Mouse (Mus musculus) megakaryocyte-erythroid progenitor cell, adult 5 weeks (primary cell): ENCODE data around the gene Ksr2. TPM values are rescaled to one million over a fixed set of nuclear protein-coding genes. Genes with fewer than 3 reads are reported as not detected.

Source experiments
- polyA plus RNA-seq: library from polyadenylated mRNA; stranded (reverse); fragments of >175 nt; gene quantifications from 2 replicates; pipeline ENCODE4 v1.2.3, GENCODE M21; 2012

Ksr2 gene
- polyA plus RNA-seq: 0.44 and 0.74 TPM in 2 replicates

DNA sequence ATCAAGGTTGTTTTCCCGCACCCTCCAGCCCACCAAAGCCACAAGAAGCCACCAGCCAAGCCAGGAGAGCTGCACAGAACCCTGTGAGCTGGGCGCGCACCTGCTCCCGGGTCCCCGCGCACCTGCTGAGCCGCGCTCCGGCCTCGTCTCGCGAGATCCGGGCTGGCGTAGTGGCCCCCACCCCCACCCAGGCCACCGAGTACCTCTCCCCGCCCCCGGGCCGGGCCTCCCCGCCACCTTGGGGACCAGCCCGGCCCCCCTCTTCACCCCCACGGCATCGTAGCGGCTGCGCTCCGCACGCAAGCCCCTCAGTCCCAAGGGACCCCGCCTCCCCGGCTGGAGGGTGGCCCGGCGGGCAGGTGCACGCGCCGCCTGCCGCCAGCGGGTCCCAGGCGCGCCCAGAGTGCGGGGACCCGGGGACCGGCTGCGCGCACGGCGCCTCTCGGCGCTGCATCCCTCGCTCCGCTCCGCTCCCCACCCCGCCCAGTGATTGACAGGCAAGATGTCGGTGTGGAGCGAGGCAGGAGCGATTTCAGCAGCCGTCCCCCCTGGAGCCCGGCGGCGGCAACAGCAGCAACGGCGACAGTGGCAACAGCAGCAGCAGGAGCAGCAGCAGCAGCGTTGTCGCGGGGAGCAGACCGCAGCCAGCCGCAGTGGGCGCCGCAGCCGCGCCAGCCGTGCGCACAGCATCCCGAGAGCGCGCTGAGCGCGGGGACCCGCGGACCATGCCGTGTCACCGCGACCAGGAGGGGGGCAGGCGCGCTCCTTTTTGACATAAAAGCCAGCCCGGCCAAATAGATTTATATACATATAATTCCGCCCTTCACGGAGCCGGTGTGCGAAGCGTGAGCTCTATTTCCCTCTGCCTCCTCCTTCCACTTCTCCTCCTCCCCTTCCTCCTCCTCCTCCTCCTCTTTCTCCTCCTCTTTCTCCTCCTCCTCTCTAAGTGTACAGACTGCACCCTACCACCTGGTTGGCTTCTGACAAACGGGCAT lies at the start of gene Ksr2:
Ksr2 (plus strand) TSS at position 494 of the 995 bp plus-strand sequence.

DNA sequence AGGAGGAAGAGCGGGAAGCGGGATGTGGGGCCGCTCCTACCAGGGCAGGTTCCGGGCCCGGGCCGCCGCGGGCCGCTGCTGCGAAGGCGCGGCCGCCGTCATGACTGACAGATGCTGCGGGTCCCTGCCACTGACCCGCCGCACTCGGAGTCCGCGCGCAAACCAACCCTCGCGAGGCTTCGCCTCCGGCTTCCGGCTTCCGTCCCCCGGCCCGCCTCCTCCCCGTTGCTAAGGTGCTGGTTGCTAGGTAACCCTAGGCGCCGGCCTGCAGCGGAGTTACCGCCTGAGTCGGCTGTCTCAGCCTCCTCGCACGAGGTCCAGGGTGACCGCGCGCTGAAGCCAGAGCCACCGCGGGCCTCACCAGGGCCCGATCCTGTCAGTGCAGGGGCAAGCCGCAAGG lies 24.9 kb upstream of the Ksr2 start, which contains the start of gene Rfc5:
Rfc5 (minus strand) TSS at position 171 of the 400 bp plus-strand sequence.

DNA sequence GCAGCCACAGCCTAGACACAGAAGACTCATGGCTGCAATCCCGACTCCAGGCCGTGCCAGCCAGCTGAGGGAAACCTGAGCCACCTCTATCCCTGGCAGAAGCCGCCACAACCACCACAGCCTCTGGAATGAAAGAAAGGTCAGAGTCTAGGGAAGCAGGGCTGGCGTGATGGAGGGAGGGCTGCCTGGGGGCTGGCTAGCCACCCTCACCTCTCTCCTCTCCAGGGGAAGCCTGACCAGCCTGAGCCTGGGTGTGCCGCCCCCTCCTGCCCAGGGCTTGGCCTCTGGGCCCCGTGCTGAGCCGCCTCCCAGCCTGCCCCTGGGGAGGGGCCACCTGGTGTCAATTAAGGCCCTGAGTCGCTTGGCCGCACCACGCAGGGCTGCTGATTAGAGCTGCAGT lies 366.9 kb downstream of the Ksr2 start, which contains the start of gene Nos1:
Nos1 (plus strand) TSS at position 352 of the 400 bp plus-strand sequence.

Other genes with a start within 250 kb of the Ksr2 start
- gene Pebp1, start 126.4 kb upstream of the Ksr2 start, polyA plus RNA-seq: 1,044 and 1,091 TPM in 2 replicates
- 8.0 and 10.9 TPM in 2 replicates for gene Vsig10, start 94.9 kb upstream of the Ksr2 start, polyA plus RNA-seq
- gene Wsb2, start 56.7 kb upstream of the Ksr2 start, polyA plus RNA-seq: 31.1 and 33.1 TPM in 2 replicates
- 121 and 132 TPM in 2 replicates for gene Rfc5, start 25.0 kb upstream of the Ksr2 start, polyA plus RNA-seq